Mouse (Mus musculus) megakaryocyte, embryonic 14.5 days (primary cell): ENCODE results near the gene Pex12.

ENCODE experiments used
- FLI1 ChIP-seq: IDR thresholded peaks from 2 replicates; pipeline ENCODE4 v1.6.1; 2012; ENCODE audit warnings: low read length, inconsistent platforms, mixed read lengths
- GATA1 ChIP-seq: IDR thresholded peaks from 3 replicates; pipeline ENCODE4 v1.6.1; 2012; ENCODE audit warnings: mixed read lengths, low read length, inconsistent platforms, borderline replicate concordance

DNA sequence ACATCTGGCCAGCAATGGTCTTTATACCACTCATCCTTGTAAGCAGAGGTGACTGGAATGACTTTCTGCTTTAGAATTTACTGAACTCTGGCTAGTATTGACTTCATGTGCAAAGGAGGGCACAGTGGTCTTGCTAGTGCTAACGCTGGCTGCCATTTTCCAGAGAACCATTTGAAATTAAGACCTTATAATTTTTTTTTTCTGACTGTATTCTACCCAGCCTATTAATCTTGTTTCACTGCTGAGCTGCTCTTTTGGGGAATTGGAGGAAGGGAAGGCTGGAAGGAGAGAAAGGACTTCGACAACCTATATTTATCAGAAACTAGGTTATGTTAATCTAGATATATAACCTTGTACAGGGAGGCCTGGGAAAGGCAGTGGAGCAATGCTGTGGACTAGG lies 2.1 kb upstream of the Pex12 start:
- TF ChIP-seq GATA1 = no peak
- TF ChIP-seq FLI1 = no peak
